Mouse (Mus musculus) lung, adult 2 months (tissue): Measurements from ENCODE around the gene Ccl5.

ENCODE experiments used
- CTCF ChIP-seq: fragments of 200-500 bp; IDR thresholded peaks from 2 replicates; pipeline ENCODE4 v1.5.1; 2011; ENCODE audit warnings: mild to moderate bottlenecking, low read length, control low read depth; ENCODE audit not compliant: insufficient read depth
- POLR2A ChIP-seq: fragments of 200-500 bp; IDR thresholded peaks from 2 replicates; pipeline ENCODE4 v1.6.1; 2011; ENCODE audit warnings: low read depth, mild to moderate bottlenecking, control low read depth, low read length, borderline replicate concordance; ENCODE audit errors: extremely low read depth

- TF ChIP-seq CTCF: no peak
- no peak for TF ChIP-seq POLR2A
Observed at GRCm38 (mm10) chr11:83560405-83560804, 30.1 kb upstream of the Ccl5 start.
